In genomic region chr19:24278859-24279258, GRCm38 (mm10) we compare ENCODE assay signal across 10 mouse cellular contexts. TPM values are rescaled to one million over a fixed set of nuclear protein-coding genes. Genes with fewer than 3 reads are reported as not detected.
DNase-seq lines count a peak whose midpoint lies in the region; ATAC-seq and TF ChIP-seq lines count a peak whose summit lies in the region.
"Had no signal": no experiment of that assay in that cellular context is flagged by ENCODE, and none has a peak within 500 bp of the region (broad histone marks: within the 10 kb centered on the region; RNA-seq: fewer than 3 reads in every experiment).

No protein-coding gene starts in this region.

- 0 out of 2 replicates have a peak overlapping the region, but pooled peaks have one; percentile 92 for H3K27ac ChIP-seq in lung, embryonic 14.5 days (ENCODE audit: low read depth)
- no peak overlapping the region for H3K27ac ChIP-seq in forebrain, embryonic 11.5 days (ENCODE audit: low read depth, low read length)
- no peak overlapping the region for H3K27ac ChIP-seq in intestine, embryonic 16.5 days (ENCODE audit: low read length)
- no peak overlapping the region for H3K27ac ChIP-seq in neural tube, embryonic 13.5 days (replicated peaks)

- no peak for ATAC-seq in lung, embryonic 14.5 days (ENCODE audit: insufficient read depth)
- no peak for ATAC-seq in forebrain, embryonic 11.5 days (replicated peaks; ENCODE audit: low FRiP score)
- no peak for ATAC-seq in intestine, embryonic 16.5 days
- ATAC-seq in neural tube, embryonic 13.5 days (ENCODE audit: low read depth): no peak
- ATAC-seq: Patski had no signal

- peaks cover 15% of the 10 kb centered on the region for H3K36me3 ChIP-seq in lung, embryonic 14.5 days (ENCODE audit: insufficient read depth)
- H3K36me3 ChIP-seq in forebrain, embryonic 11.5 days (ENCODE audit: control insufficient read depth, insufficient read depth, low read length): no peaks in the 10 kb centered on the region; the same call in 1 of the 2 replicates
- no peaks in the 10 kb centered on the region for H3K36me3 ChIP-seq in intestine, embryonic 16.5 days (ENCODE audit: control insufficient read depth, insufficient read depth, low read length)
- no peaks in the 10 kb centered on the region for H3K36me3 ChIP-seq in neural tube, embryonic 13.5 days

- H3K4me2 ChIP-seq in lung, embryonic 14.5 days: peak overlapping the region; percentile 93
- H3K4me2 ChIP-seq in forebrain, embryonic 11.5 days (ENCODE audit: low read depth, low read length, severe bottlenecking): peak overlapping the region; percentile 79
- peak overlapping the region; percentile 94; the same call in 1 of the 2 replicates for H3K4me2 ChIP-seq in intestine, embryonic 16.5 days (ENCODE audit: low read depth, low read length)
- H3K4me2 ChIP-seq in neural tube, embryonic 13.5 days: peak overlapping the region; percentile 83

- 0 out of 2 replicates have a peak, but pooled peaks cover 4% of the 10 kb centered on the region for H3K4me1 ChIP-seq in lung, embryonic 14.5 days (ENCODE audit: insufficient read depth)
- H3K4me1 ChIP-seq in forebrain, embryonic 11.5 days (replicated peaks; ENCODE audit: control insufficient read depth, insufficient read depth, low read length): peaks cover 4% of the 10 kb centered on the region; the same call in 1 of the 2 replicates
- H3K4me1 ChIP-seq in intestine, embryonic 16.5 days (ENCODE audit: control insufficient read depth, insufficient read depth, low read length): no peaks in the 10 kb centered on the region; the same call in 1 of the 2 replicates
- H3K4me1 ChIP-seq in neural tube, embryonic 13.5 days (replicated peaks): peaks cover 12% of the 10 kb centered on the region

- H3K4me3 ChIP-seq in lung, embryonic 14.5 days (ENCODE audit: low read depth, low read length): peak overlapping the region; percentile 64
- no peak overlapping the region; the same call in 1 of the 2 replicates for H3K4me3 ChIP-seq in forebrain, embryonic 11.5 days (ENCODE audit: low read depth, low read length)
- H3K4me3 ChIP-seq in intestine, embryonic 16.5 days (ENCODE audit: low read length): no peak overlapping the region
- 0 out of 2 replicates have a peak overlapping the region, but pooled peaks have one; percentile 66 for H3K4me3 ChIP-seq in neural tube, embryonic 13.5 days

- no peaks in the 10 kb centered on the region for H3K27me3 ChIP-seq in lung, embryonic 14.5 days (ENCODE audit: insufficient read depth, low read length)
- no peaks in the 10 kb centered on the region for H3K27me3 ChIP-seq in forebrain, embryonic 11.5 days (ENCODE audit: control insufficient read depth, insufficient read depth, low read length)
- no peaks in the 10 kb centered on the region for H3K27me3 ChIP-seq in intestine, embryonic 16.5 days (replicated peaks; ENCODE audit: control insufficient read depth, insufficient read depth, low read length)
- H3K27me3 ChIP-seq in neural tube, embryonic 13.5 days: no peaks in the 10 kb centered on the region
- H3K27me3 ChIP-seq: Patski had no signal

- no peak for DNase-seq in lung, embryonic 14.5 days
- no peak for DNase-seq in lung, postnatal 25 days (ENCODE audit: low spot score)
- no peak for DNase-seq in forebrain, embryonic 11.5 days (ENCODE audit: low spot score)
- no peak for DNase-seq in frontal cortex, adult 2 months (ENCODE audit: extremely low spot score in 1 of 2, low spot score in 1 of 2)
- DNase-seq in layer of hippocampus, postnatal 36 days: no peak
- DNase-seq in right cerebral cortex, postnatal 25 days: no peak
- DNase-seq: retina, postnatal 1 day had no signal

- TF ChIP-seq CTCF in lung, embryonic 14.5 days (IDR thresholded peaks at IDR 0.05; ENCODE audit: low read depth): no peak

- WGBS in lung, embryonic 14.5 days: 74% methylated on average over 15 of the region's 15 CpGs
- whole genome bisulfite sequencing in forebrain, embryonic 11.5 days: 91% methylated on average over 15 of the region's 15 CpGs
- 82% methylated on average over 15 of the region's 15 CpGs for WGBS in intestine, embryonic 16.5 days
- 84% methylated on average over 15 of the region's 15 CpGs for WGBS in neural tube, embryonic 13.5 days

- H3K9me3 ChIP-seq in lung, embryonic 14.5 days (ENCODE audit: low read depth, low read length): no peaks in the 10 kb centered on the region
- no peaks in the 10 kb centered on the region for H3K9me3 ChIP-seq in forebrain, embryonic 11.5 days (ENCODE audit: control insufficient read depth, low read length)
- no peaks in the 10 kb centered on the region for H3K9me3 ChIP-seq in intestine, embryonic 16.5 days (ENCODE audit: control insufficient read depth, low read length)
- H3K9me3 ChIP-seq in neural tube, embryonic 13.5 days: no peaks in the 10 kb centered on the region

- peak overlapping the region; percentile 78 for H3K9ac ChIP-seq in lung, embryonic 14.5 days
- no peak overlapping the region; the same call in 1 of the 2 replicates for H3K9ac ChIP-seq in forebrain, embryonic 11.5 days (ENCODE audit: low read length)
- peak overlapping the region; percentile 34; the same call in 1 of the 2 replicates for H3K9ac ChIP-seq in intestine, embryonic 16.5 days (ENCODE audit: low read depth, low read length)
- H3K9ac ChIP-seq in neural tube, embryonic 13.5 days: peak overlapping the region; percentile 73; the same call in 1 of the 2 replicates

RNA-seq across cellular contexts. Expression of gene Fxn, which starts 1.5 kb away (rescaled TPM):
- polyA plus RNA-seq in lung, embryonic 14.5 days (2014; fragmentation: Nextera tagmentation; extraction: Ambion mirVana): 51.2 and 52.9 TPM in 2 replicates
- polyA plus RNA-seq in forebrain, embryonic 11.5 days (2014; fragmentation: Nextera tagmentation; extraction: Ambion mirVana): 53.3 and 56.8 TPM in 2 replicates
- 34.1 and 37.6 TPM in 2 replicates for polyA plus RNA-seq in intestine, embryonic 16.5 days (2015; fragmentation: Nextera tagmentation; extraction: Ambion mirVana)
- polyA plus RNA-seq in neural tube, embryonic 13.5 days (2015; fragmentation: Nextera tagmentation; extraction: Ambion mirVana): 36.2 and 37.2 TPM in 2 replicates
- polyA plus RNA-seq in frontal cortex, adult 2 months (2012; rRNA removed): 9.8 TPM in 2 replicates
- total RNA-seq in layer of hippocampus, postnatal 36 days (2021): 1 to 10 TPM; 7.9 to 8.1 TPM

RNA-seq across cellular contexts. Expression of gene Tjp2, which starts 54.0 kb away (rescaled TPM):
- 38.5 and 40.0 TPM in 2 replicates for polyA plus RNA-seq in lung, embryonic 14.5 days (2014; fragmentation: Nextera tagmentation; extraction: Ambion mirVana)
- polyA plus RNA-seq in forebrain, embryonic 11.5 days (2014; fragmentation: Nextera tagmentation; extraction: Ambion mirVana): 32.1 and 36.9 TPM in 2 replicates
- polyA plus RNA-seq in intestine, embryonic 16.5 days (2015; fragmentation: Nextera tagmentation; extraction: Ambion mirVana): 33.0 and 40.2 TPM in 2 replicates
- 12.6 and 13.6 TPM in 2 replicates for polyA plus RNA-seq in neural tube, embryonic 13.5 days (2015; fragmentation: Nextera tagmentation; extraction: Ambion mirVana)
- 13.8 and 16.2 TPM in 2 replicates for polyA plus RNA-seq in frontal cortex, adult 2 months (2012; rRNA removed)
- 10 to 100 TPM; 18.7 to 19.6 TPM for total RNA-seq in layer of hippocampus, postnatal 36 days (2021)

Comparison
In these comparisons a context has a peak if more than half of its experiments do, and no peak if none do; other contexts are left out.
1. H3K4me3 ChIP-seq: peak in lung, embryonic 14.5 days (single experiment) and neural tube, embryonic 13.5 days (single experiment); none in forebrain, embryonic 11.5 days (single experiment) and intestine, embryonic 16.5 days (single experiment).
2. Peak in every context shown above with its lines, with median percentiles within 50 percentile points of each other: H3K4me2 ChIP-seq.